Mouse (Mus musculus): ENCODE results near the gene Strip2.

The Strip2 gene

GRCm38 (mm10) chr6:29930087-29930486, 13.3 kb downstream of the Strip2 start:
- DNase-seq (ENCODE audit: low spot score in 2 of 2) = no peak

DNA sequence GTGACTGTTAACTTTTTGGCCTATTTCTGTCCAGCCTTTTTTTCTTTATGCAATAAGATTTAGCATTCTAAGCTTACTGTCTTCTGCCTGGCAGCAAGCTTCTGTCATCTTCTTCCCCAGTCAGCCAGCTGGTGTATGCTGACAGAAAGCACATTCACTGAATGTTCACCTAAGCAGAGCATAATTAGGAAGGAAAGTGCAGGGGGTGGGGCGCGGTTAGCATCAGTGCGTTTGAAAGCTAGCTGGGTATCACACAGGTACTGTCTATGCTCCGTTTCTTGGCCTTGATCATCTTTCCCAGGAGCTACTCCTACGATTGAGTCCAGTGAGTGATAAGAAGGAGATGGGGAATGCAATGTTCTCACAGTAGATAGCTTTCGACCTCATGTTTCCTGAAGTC, 13.9 kb downstream of the Strip2 start:
- DNase-seq (ENCODE audit: low spot score in 2 of 2) = no peak

DNA sequence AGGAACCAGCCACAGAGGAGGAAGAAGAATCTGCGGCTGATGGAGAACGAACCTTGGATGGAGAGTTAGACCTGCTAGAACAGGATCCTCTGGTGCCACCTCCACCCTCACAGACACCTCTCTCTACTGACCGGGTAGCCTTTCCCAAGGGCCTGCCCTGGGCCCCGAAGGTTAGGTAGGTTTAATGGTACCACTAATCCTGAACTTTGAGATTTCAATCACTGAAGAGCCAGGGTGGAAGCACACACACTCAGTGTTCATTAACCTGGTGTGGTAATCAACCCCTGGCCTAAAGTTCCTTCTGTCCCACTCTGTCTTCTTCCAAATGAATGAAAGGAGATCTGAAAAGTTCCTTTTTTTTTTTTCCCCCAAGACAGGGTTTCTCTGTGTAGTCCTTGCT, 14.4 kb downstream of the Strip2 start:
- no peak for DNase-seq (ENCODE audit: low spot score in 2 of 2)

DNA sequence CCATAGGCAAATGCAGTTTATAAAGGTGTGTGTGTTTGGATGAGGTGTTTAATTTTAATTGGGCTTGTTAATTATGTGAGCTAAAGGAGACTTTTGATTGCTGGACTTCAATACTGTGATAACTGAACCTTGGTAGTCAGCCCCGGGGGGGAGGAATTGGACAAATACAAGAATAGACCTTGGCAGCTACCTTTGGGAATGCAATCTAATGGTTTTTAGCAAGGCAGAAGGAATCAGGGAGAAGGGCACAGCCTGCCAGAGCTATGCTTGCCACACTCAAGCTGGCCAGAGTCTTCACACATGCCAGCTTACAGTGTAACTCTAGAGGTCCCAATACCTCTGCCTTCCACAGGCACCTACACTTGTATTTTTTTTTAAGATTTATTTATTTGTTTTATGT, 18.9 kb downstream of the Strip2 start:
- DNase-seq (ENCODE audit: low spot score in 2 of 2) = no peak

GRCm38 (mm10) chr6:29940428-29940827, 23.6 kb downstream of the Strip2 start:
- DNase-seq (ENCODE audit: low spot score in 2 of 2) = no peak

GRCm38 (mm10) chr6:29941036-29941435, 24.2 kb downstream of the Strip2 start:
- DNase-seq (ENCODE audit: low spot score in 2 of 2) = no peak

DNA sequence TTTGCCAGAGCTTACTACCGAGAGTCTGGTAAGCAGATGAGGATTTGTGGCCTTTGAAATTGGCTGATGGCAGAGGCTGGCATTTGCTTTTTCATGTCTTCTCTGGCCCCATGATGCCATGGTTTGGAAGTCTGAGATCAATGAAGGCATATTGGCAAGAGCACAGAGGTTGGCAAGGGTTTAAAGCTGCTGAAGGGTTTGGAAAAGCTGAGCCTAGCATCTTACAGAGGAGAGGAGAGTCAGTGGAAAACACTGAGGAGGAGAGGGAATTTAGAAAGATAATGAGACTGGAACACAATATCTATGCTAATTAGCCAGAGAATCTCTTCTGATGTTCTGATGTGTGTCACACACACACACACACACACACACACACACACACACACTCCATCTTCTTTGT, 27.7 kb downstream of the Strip2 start:
- no peak for DNase-seq (ENCODE audit: low spot score in 2 of 2)

- DNase-seq (ENCODE audit: low spot score in 2 of 2) = no peak
Measured at GRCm38 (mm10) chr6:29946568-29946967, 29.8 kb downstream of the Strip2 start.

DNA sequence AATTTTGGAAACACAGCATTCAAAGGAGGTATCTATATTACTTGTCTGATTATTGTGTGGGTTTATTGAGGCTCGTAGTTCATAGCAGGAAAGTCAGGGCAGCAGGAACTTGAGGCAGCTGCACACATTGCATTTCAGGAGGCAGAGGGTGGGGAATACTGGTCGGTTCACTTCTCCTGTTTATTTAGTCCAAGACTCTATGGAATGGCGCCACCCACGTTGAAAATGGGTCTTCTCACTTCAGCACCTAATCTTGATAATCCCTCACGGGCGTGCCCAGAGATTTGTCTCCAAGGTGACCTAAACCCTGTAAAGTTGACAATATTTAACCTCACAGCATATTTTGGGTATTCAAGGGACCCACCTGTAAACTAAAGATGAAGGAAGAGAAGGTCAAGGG, 31.0 kb downstream of the Strip2 start:
- no peak for DNase-seq (ENCODE audit: low spot score in 2 of 2)

- DNase-seq (ENCODE audit: low spot score in 2 of 2) = no peak
Measured at GRCm38 (mm10) chr6:29956749-29957148, 39.9 kb downstream of the Strip2 start.

DNA sequence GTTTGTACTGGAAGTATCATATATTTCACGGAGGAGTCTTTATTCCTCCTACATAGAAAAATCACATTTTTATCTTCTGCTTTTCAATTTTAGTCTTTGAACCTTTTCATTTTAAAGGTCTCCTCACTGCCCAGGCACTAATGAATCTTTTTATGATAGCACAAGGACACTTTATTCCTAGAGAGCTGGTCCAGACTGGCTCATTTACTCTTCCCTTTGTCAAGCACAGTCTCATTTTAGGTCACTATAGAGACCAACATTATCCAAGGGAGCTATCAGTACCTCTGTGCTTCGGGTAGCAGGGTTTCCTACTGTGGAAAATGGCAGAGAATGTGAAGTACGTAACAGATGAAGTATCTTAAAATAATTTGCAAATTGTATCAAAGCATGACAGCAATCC, 41.9 kb downstream of the Strip2 start:
- DNase-seq (ENCODE audit: low spot score in 2 of 2) = no peak

GRCm38 (mm10) chr6:29961081-29961480, 44.3 kb downstream of the Strip2 start:
- DNase-seq (ENCODE audit: low spot score in 2 of 2) = no peak

GRCm38 (mm10) chr6:29967917-29968316, 51.1 kb downstream of the Strip2 start:
- DNase-seq (ENCODE audit: low spot score in 2 of 2) = no peak

- no peak for DNase-seq (ENCODE audit: low spot score in 2 of 2)
Measured at GRCm38 (mm10) chr6:29973341-29973740, 56.5 kb downstream of the Strip2 start.

DNA sequence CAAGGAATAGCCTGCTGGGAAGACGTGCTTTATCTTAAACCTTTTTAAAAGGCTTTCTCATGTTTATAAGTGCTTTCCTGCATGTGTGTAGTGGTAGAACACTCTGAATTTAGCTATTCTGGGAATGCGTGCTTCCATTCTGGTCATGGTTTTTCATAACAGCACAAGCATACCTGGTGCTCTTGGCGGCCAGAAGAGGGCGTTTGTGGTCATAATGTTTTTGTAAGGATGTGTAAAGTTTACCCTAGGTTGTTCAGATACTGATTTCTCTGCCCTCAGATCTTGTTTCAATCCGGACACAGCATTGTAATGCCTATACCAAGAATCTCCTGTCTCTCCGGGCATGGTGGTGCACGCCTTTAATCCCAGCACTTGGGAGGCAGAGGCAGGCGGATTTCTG, 58.0 kb downstream of the Strip2 start:
- no peak for DNase-seq (ENCODE audit: low spot score in 2 of 2)

DNA sequence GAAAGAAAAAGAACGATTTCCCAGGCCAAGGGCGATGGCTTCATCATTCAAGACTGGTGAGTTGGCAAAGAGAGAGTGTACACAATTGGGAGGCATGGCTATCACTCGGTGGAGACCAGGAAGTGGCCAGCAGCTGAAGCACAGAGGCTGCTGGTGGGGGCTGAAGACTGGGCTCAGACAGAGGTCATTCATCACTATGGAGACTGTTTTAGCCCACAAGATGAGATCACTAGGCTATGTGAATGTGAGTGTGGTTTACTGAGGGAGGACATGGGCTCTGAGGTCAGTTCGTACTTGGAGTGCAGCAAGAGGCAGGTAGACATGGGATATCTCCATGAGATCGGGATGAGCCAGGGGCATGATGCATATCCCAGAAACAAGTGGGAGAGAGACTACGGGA, 63.6 kb downstream of the Strip2 start:
- no peak for DNase-seq (ENCODE audit: low spot score in 2 of 2)

DNA sequence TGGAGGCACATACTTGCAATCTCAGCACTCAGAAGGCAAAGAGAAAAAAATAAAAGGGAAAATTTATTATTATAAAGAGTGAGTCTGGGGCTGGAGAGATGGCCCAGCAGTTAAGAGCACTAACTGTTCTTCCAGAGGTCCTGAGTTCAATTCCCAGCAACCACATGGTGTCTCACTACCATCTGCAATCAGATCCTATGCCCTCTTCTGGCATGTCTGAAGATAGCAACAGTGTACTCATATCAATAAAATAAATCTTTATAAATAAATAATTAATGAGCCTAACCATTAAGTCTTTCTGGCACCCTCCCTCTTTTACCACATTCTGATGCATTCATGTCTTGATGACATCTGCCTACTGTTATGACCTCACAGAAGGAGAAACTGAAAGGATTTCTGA, 65.0 kb downstream of the Strip2 start:
- DNase-seq (ENCODE audit: low spot score in 2 of 2) = no peak

DNA sequence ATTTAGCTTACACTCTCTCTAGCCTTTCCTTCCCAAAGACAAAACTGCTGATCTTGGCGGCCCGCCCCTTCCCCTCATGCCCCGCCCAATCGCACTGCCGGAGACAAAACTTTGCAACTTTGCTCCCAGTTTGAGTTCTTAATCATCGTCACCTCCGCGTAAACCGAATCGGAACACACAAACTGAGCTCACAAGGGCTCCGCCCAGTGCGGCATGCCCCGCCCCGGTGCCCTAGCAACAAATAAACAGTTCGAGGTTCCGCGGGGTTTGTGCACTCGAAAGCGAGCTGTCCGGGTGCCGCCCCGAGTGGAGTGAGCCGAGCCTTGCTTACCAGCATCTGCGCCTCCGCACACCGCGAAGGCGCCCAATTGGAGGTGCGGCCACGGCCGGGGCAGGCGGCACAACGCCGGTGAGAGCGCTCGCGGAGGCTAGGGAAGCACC, 68.3 kb downstream of the Strip2 start:
- DNase-seq (ENCODE audit: low spot score in 2 of 2) = peak; percentile 53

DNA sequence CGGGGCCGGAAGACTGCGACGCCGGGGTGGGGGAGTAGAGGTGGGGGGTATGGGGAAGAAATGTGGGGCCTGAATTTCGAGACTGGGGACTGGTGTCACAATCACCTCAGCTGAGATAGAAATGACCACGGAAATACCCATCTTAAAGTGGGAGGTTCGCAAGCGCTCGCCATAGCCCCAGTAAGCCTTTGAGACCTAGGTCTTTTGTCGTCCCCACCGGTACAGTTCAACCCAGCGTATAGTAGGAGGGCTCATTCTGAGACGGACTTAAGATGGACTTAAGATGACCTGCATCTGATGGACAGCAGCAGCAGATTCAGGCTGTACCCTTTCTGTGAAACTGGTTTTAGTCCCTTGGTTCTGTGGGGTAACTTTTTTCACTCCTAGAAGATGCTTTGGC, 68.7 kb downstream of the Strip2 start:
- no peak for DNase-seq (ENCODE audit: low spot score in 2 of 2)

GRCm38 (mm10) chr6:29985986-29986385, 69.2 kb downstream of the Strip2 start:
- no peak for DNase-seq (ENCODE audit: low spot score in 2 of 2)

DNA sequence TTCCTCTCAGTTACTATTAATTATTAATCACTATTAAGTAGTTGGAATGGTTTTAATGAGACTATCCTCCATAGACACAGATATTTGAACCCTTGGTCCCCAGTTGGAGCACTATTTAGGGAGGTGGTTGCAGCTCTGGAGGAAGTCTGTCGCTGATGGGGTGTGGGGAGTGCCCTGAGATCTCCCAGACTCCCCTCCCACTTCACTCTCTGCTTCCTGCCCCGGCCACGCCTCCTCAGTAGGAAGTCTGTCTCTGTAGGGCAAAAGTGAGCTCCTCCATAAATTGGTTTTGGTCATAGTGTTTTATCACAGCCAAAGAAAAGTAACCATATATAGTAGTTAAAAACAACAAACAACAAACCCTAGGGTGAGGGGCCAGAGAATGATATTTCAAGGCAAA, 70.4 kb downstream of the Strip2 start:
- DNase-seq (ENCODE audit: low spot score in 2 of 2) = no peak

GRCm38 (mm10) chr6:29998140-29998539, 81.3 kb downstream of the Strip2 start:
- no peak for DNase-seq (ENCODE audit: low spot score in 2 of 2)

GRCm38 (mm10) chr6:29998771-29999170, 82.0 kb downstream of the Strip2 start:
- no peak for DNase-seq (ENCODE audit: low spot score in 2 of 2)

DNA sequence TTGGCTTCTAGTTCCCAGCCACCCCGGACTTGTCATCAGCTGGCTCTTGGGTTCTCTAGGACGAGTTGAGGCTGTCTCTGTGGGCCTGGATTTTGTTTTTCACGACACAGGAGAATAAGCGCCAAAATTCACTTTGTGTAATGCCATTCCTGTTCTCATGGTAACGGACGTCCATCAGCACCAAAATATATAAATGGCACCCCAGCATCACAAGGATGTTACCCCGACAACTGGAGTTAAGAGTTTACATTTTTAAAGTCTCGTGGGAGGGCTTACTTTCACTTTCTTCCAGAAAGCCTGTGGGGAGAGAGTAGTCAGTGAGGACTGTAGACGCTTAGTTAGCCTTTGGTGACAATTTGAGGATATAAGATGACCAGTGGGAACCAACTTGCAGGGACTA, 85.8 kb downstream of the Strip2 start:
- DNase-seq (ENCODE audit: low spot score in 2 of 2) = no peak

- no peak for DNase-seq (ENCODE audit: low spot score in 2 of 2)
Measured at GRCm38 (mm10) chr6:30005851-30006250, 89.0 kb downstream of the Strip2 start.
